Mouse (Mus musculus): Measurements from ENCODE around the gene Irf6. TPM values are rescaled to one million over a fixed set of nuclear protein-coding genes. Genes with fewer than 3 reads are reported as not detected.

Gene Irf6
- 8.7 and 10.9 TPM in 2 replicates for polyA plus RNA-seq (2016; fragmentation: Nextera tagmentation; extraction: Ambion mirVana)

GRCm38 (mm10) chr1:193152872-193153271 lies at the start of gene Irf6:
TSS of gene Irf6 (plus strand) at chr1:193153111.
- Histone ChIP-seq H3K4me3 (replicated peaks) (peak within 1 kb of the TSS; percentile 40), H3K4me1 (replicated peaks) (peaks cover 15% of the 10 kb centered on the region), H3K27me3 (peaks cover 53% of the 10 kb centered on the region), H3K27ac (no peak within 1 kb of the TSS), H3K9ac (replicated peaks) (peak within 1 kb of the TSS; percentile 49), H3K36me3 (no peaks in the 10 kb centered on the region), H3K4me2 (peak within 1 kb of the TSS; percentile 67), H3K9me3 (no peaks in the 10 kb centered on the region)
- WGBS, result under 1% methylated on average over 30 of the region's 30 CpGs
- peak; percentile 96 for ATAC-seq (ENCODE audit: insufficient number of reproducible peaks, insufficient read depth, low FRiP score, low TSS enrichment, low read depth)

- ATAC-seq (ENCODE audit: insufficient number of reproducible peaks, insufficient read depth, low FRiP score, low TSS enrichment, low read depth), result no peak
- H3K27ac ChIP-seq, result no peak overlapping the region
- H3K4me3 ChIP-seq (replicated peaks), result no peak overlapping the region
- no peaks in the 10 kb centered on the region for H3K27me3 ChIP-seq
- WGBS, result 89% methylated on average over 9 of the region's 9 CpGs
- no peak overlapping the region for H3K4me2 ChIP-seq
- H3K9ac ChIP-seq (replicated peaks), result no peak overlapping the region
- no peaks in the 10 kb centered on the region for H3K4me1 ChIP-seq (replicated peaks)
- H3K36me3 ChIP-seq, result peaks cover 100% of the 10 kb centered on the region
- H3K9me3 ChIP-seq, result no peaks in the 10 kb centered on the region
Measured at GRCm38 (mm10) chr1:193112093-193112492, 40.8 kb upstream of the Irf6 start.

GRCm38 (mm10) chr1:193122793-193123192 lies 30.1 kb upstream of the Irf6 start:
- Histone ChIP-seq H3K36me3 (peaks cover 89% of the 10 kb centered on the region), H3K4me1 (replicated peaks) (no peaks in the 10 kb centered on the region), H3K9ac (replicated peaks) (no peak overlapping the region), H3K4me2 (no peak overlapping the region), H3K27me3 (no peaks in the 10 kb centered on the region), H3K27ac (no peak overlapping the region), H3K9me3 (no peaks in the 10 kb centered on the region), H3K4me3 (replicated peaks) (no peak overlapping the region)
- 93% methylated on average over 7 of the region's 7 CpGs for WGBS
- ATAC-seq (ENCODE audit: insufficient number of reproducible peaks, insufficient read depth, low FRiP score, low TSS enrichment, low read depth), result no peak

GRCm38 (mm10) chr1:193123290-193123689 lies 29.6 kb upstream of the Irf6 start:
- WGBS, result 92% methylated on average over 6 of the region's 6 CpGs
- H3K27ac ChIP-seq, result no peak overlapping the region

GRCm38 (mm10) chr1:193125835-193126234 lies 27.1 kb upstream of the Irf6 start:
- Histone ChIP-seq H3K27ac (no peak overlapping the region), H3K27me3 (no peaks in the 10 kb centered on the region), H3K9ac (replicated peaks) (no peak overlapping the region), H3K4me3 (replicated peaks) (no peak overlapping the region), H3K4me1 (replicated peaks) (peaks cover 11% of the 10 kb centered on the region), H3K4me2 (no peak overlapping the region), H3K36me3 (peaks cover 66% of the 10 kb centered on the region), H3K9me3 (no peaks in the 10 kb centered on the region)
- no peak for ATAC-seq (ENCODE audit: insufficient number of reproducible peaks, insufficient read depth, low FRiP score, low TSS enrichment, low read depth)
- WGBS, result 89% methylated on average over 4 of the region's 4 CpGs

More at GRCm38 (mm10) chr1:193123290-193123689, 29.6 kb upstream of the Irf6 start:
- no peak for ATAC-seq (ENCODE audit: insufficient number of reproducible peaks, insufficient read depth, low FRiP score, low TSS enrichment, low read depth)
- no peaks in the 10 kb centered on the region for H3K4me1 ChIP-seq (replicated peaks)
- no peak overlapping the region for H3K4me3 ChIP-seq (replicated peaks)
- H3K36me3 ChIP-seq, result peaks cover 89% of the 10 kb centered on the region
- H3K9ac ChIP-seq (replicated peaks), result no peak overlapping the region
- no peak overlapping the region for H3K4me2 ChIP-seq
- no peaks in the 10 kb centered on the region for H3K9me3 ChIP-seq
- no peaks in the 10 kb centered on the region for H3K27me3 ChIP-seq

- no peak overlapping the region for H3K27ac ChIP-seq
- H3K4me1 ChIP-seq (replicated peaks), result peaks cover 12% of the 10 kb centered on the region
- 94% methylated on average over 6 of the region's 6 CpGs for WGBS
- no peak overlapping the region for H3K4me2 ChIP-seq
- H3K4me3 ChIP-seq (replicated peaks), result no peak overlapping the region
- no peaks in the 10 kb centered on the region for H3K9me3 ChIP-seq
- peaks cover 44% of the 10 kb centered on the region for H3K36me3 ChIP-seq
- H3K9ac ChIP-seq (replicated peaks), result no peak overlapping the region
- H3K27me3 ChIP-seq, result no peaks in the 10 kb centered on the region
- no peak for ATAC-seq (ENCODE audit: insufficient number of reproducible peaks, insufficient read depth, low FRiP score, low TSS enrichment, low read depth)
Measured at GRCm38 (mm10) chr1:193128055-193128454, 24.9 kb upstream of the Irf6 start.

GRCm38 (mm10) chr1:193129321-193129720 lies 23.6 kb upstream of the Irf6 start:
- 25% methylated on average over 5 of the region's 5 CpGs for WGBS
- Histone ChIP-seq H3K9me3 (no peaks in the 10 kb centered on the region), H3K4me1 (replicated peaks) (peaks cover 12% of the 10 kb centered on the region), H3K9ac (replicated peaks) (peak overlapping the region; percentile 90), H3K27me3 (no peaks in the 10 kb centered on the region), H3K36me3 (peaks cover 31% of the 10 kb centered on the region), H3K27ac (no peak overlapping the region), H3K4me3 (replicated peaks) (peak overlapping the region; percentile 98), H3K4me2 (peak overlapping the region; percentile 63)
- ATAC-seq (ENCODE audit: insufficient number of reproducible peaks, insufficient read depth, low FRiP score, low TSS enrichment, low read depth), result no peak

DNA sequence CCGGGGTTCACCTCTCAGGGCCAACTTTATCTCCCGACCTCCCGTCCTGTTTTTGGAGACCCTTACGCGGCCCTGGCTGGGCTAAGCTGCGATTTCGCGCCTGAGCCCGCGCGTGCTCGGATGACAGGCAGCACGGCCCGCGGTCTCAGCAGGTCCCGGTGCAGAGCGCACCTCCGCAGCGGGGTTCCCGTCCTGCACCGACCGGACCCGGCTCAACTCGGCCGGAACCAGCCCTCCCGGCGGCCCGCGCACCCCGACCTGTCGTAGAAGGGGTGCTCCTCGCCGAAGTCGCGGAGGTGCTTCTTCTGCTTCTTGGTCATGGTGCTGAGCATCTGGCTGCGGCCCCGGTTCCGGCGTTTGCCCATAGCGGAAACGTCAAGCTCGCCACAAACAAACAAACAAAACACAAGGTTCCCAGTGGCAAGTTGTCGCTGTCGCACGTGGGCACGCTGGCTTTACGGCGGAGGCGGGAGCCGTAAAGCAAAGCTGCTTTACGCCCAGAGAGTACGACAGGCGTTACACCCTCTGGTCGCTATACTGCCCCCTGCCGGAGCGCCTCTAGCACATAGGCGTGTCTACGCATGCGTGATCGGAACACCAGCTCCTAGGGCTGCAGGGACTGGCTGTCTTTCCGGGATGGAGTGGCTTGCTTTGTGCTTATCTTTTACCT lies 23.0 kb upstream of the Irf6 start, which contains the start of gene Diexf:
Gene Diexf, minus strand, starts transcription at position 487 of the 670 bp plus-strand sequence.
- H3K9ac ChIP-seq (replicated peaks), result peak within 1 kb of the TSS; percentile 90
- H3K36me3 ChIP-seq, result peaks cover 25% of the 10 kb centered on the region
- H3K27me3 ChIP-seq, result no peaks in the 10 kb centered on the region
- H3K27ac ChIP-seq, result no peak within 1 kb of the TSS
- peak within 1 kb of the TSS; percentile 98 for H3K4me3 ChIP-seq (replicated peaks)
- H3K4me1 ChIP-seq (replicated peaks), result peaks cover 12% of the 10 kb centered on the region
- peak within 1 kb of the TSS; percentile 63 for H3K4me2 ChIP-seq
- ATAC-seq (ENCODE audit: insufficient number of reproducible peaks, insufficient read depth, low FRiP score, low TSS enrichment, low read depth), result peak; percentile 83
- H3K9me3 ChIP-seq, result no peaks in the 10 kb centered on the region
- under 1% methylated on average over 61 of the region's 61 CpGs for WGBS

- Histone ChIP-seq H3K27ac (no peak overlapping the region), H3K27me3 (no peaks in the 10 kb centered on the region), H3K4me2 (peak overlapping the region; percentile 54), H3K9me3 (no peaks in the 10 kb centered on the region), H3K4me1 (replicated peaks) (peaks cover 12% of the 10 kb centered on the region), H3K36me3 (peaks cover 23% of the 10 kb centered on the region), H3K9ac (replicated peaks) (0 out of 2 replicates have a peak overlapping the region, but pooled peaks have one; percentile 27), H3K4me3 (replicated peaks) (peak overlapping the region; percentile 98)
- ATAC-seq (ENCODE audit: insufficient number of reproducible peaks, insufficient read depth, low FRiP score, low TSS enrichment, low read depth), result no peak
- 33% methylated on average over 11 of the region's 11 CpGs for WGBS
Measured at GRCm38 (mm10) chr1:193130456-193130825, 22.5 kb upstream of the Irf6 start.

DNA sequence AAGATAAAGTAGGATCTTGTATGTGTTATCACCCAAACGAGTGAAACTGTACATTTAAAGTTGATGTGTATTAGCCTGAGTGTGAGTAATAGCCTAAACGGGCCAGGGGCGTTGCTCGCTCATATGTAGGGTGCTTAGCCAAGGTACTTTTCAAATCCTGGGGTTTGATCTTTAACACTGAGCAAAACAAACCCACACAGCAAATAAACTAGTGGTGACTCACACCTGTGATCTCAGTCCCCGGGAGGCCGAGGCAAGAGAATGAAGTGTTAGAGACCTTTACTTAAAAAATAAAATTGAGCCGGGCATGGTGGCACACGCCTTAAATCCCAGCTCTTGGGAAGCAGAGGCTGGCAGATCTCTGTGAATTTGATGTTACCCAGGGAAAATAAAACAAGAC lies 22.1 kb upstream of the Irf6 start:
- Histone ChIP-seq H3K4me3 (replicated peaks) (peak overlapping the region; percentile 98; the same call in 1 of the 2 replicates), H3K36me3 (peaks cover 23% of the 10 kb centered on the region), H3K4me2 (peak overlapping the region; percentile 54), H3K9me3 (no peaks in the 10 kb centered on the region), H3K9ac (replicated peaks) (no peak overlapping the region), H3K27ac (no peak overlapping the region), H3K27me3 (no peaks in the 10 kb centered on the region), H3K4me1 (replicated peaks) (peaks cover 12% of the 10 kb centered on the region)
- 0 out of 2 replicates have a peak, but pooled peaks have one; percentile 15 for ATAC-seq (ENCODE audit: insufficient number of reproducible peaks, insufficient read depth, low FRiP score, low TSS enrichment, low read depth)
- WGBS, result 64% methylated on average over 8 of the region's 8 CpGs

DNA sequence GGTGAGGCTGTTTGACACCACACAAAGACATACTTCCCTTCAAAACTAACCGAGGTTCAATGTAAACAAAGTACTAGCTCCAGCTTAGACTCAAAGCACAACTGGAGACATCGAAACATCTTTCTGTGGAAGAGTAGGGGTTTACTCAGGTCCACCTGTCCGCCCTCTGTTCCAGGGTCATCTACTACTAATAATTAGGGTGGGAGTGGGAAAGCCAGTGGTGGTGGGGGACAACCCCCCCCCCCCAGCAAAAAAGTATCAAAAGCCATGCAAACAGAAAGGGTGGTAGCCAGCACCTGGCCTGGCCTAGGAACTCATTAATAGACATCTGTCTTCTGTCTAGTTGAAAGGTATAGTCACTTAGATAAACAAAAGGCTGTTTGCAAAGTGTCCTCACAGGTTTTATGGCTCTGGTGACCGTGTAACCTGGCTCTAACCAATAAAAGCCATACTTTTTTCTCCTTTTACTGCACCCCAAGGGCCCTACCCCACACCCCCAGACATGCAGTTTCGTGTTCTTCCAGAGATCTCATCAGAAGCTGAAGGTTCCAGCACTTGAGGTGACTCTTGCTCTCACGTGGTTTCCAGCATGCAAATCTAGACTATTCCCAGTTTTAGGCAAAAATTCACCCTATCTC lies 21.5 kb upstream of the Irf6 start:
- WGBS, result 34% methylated on average over 6 of the region's 6 CpGs
- Histone ChIP-seq H3K36me3 (peaks cover 19% of the 10 kb centered on the region), H3K27me3 (no peaks in the 10 kb centered on the region), H3K4me3 (replicated peaks) (no peak overlapping the region), H3K4me1 (replicated peaks) (peaks cover 12% of the 10 kb centered on the region), H3K27ac (no peak overlapping the region), H3K4me2 (no peak overlapping the region), H3K9ac (replicated peaks) (no peak overlapping the region), H3K9me3 (no peaks in the 10 kb centered on the region)
- no peak for ATAC-seq (ENCODE audit: insufficient number of reproducible peaks, insufficient read depth, low FRiP score, low TSS enrichment, low read depth)
